Mouse (Mus musculus): ENCODE results near the gene Id3.
"Not testable (repeated sequence)": the region's sequence is repeated elsewhere in the genome, so short reads cannot be mapped to it uniquely, and the experiment has no call there.

Id3 gene

DNA sequence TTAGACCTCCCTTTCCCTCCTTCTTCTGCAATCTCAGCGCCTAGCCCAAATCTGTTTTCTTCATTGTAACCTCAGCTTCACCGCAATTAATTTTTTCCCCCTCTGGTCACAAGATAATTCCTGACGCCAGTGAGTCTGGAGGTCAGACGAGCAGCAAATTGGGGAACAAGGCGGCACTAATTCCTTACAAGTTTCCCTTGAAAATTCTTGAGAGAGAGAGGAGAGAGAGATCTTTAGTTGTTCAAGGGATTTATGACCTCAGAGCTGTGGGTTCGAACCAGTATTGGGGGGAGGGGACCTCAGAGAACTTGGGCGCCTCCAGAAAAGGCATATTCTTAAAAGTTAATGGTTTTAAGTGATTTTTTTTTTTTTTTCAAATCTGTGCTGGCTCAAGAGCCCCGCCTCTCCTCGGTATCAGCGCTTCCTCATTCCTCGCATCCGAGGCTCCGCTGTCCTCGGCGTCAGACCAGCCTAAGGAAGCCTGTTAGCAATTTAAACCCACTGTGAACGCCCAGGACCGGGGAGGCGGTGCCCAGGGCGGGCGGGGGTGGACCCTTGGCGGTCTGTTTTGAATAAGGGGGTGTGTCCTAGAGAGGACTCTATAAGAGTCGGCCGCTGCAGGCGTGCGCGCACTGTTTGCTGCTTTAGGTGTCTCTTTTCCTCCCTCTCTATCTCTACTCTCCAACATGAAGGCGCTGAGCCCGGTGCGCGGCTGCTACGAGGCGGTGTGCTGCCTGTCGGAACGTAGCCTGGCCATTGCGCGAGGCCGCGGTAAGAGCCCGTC, at the start of gene Id3:
Gene Id3, plus strand, starts transcription at position 305 of the 784 bp plus-strand sequence.
- DNase-seq (ENCODE audit: low spot score) = peak; percentile 53

DNA sequence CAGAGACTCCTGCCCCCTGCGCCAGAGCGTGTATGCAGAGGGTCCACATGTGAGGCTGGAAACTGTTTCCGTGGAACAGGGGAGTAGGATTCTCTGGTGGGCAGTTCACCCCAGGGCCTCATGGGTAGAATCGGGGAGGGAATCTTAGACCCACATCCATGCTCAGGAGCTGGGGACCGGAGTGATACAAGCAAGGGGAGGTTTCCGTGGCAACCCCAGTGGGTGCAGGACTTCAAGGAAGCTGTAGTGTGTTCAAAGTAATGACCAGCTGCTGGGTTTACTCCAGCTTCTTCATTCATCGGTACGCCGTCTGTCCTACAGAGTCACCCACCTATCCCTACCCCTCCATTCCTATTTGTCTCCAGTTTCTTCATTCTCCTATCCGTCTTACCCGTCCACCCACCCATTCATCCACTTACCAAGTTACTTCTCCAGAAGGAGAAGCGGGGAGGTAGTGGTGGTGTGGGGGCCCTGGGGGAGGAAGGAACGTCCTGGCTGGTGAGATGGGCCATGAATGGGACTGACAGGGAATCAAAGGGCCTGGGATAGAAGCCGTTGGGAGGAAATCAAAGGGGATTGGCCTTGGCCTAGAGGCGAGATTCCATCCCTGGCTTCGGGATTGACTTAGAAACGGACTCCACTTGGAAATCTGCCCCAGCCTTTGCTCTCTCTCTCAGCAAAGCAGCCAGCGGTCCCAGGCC, 48.6 kb upstream of the Id3 start:
- no peak for DNase-seq (ENCODE audit: low spot score)

DNA sequence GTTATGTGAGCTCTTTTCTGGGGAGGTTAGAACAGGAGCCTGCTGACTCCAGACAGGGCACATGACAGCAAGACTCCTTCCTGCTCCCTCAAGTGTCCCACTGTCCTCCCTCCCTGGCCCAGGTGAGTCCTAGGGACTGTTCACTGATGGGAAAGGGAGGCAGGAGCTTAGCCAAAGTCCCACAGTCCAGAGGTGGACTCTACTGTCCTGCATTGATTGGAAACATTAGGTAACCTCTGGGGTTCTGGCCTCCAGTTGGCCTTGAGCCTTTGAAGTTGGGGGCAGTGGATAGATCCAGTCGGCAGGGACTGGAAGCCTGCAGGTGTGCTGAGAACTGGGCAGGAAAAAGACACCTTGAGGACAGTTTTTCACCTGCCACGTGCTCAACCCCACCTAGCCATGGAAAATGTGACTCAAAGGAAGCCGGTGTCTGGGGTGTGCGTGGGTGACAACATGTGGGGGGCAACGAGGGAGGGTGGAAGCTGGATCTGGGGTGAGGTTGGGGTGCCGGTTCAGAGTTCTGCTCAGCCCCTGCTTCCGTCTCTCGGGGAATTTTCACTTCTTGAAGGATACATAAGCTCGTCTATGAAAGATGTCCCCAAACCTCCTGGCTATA, 47.7 kb upstream of the Id3 start:
- DNase-seq (ENCODE audit: low spot score) = no peak

DNA sequence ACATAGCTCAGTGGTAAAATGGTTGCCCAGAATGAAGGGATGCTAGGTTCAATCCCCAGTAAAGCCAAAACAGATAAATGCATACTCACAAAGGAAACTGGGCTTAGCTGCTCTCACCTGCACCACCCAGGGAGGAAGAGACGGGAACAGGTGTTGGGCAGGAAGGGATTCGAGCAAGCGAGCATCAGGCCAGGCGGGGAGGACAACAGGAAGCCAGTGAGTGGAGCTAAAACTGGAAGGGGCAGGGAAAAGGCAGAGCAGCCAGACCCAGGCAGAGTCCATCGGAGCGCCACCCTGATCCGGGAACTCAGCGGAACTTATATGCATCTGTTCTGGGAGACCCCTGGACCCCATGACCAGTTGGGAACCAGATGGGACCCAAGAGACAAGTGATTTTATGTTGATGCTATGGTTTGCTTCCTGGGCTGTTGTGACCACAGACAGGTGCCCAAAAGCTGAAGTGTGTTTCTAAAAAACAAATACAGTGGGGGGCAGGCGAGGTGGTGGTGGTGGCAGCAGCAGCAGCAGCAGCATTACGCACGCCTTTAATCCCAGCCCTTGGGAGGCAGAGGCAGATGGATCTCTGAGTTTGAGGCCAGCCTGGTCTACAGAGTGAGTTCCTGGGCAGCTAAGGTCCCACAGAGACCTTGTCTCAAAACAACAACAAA, 46.7 kb upstream of the Id3 start:
- DNase-seq (ENCODE audit: low spot score) = no peak

DNA sequence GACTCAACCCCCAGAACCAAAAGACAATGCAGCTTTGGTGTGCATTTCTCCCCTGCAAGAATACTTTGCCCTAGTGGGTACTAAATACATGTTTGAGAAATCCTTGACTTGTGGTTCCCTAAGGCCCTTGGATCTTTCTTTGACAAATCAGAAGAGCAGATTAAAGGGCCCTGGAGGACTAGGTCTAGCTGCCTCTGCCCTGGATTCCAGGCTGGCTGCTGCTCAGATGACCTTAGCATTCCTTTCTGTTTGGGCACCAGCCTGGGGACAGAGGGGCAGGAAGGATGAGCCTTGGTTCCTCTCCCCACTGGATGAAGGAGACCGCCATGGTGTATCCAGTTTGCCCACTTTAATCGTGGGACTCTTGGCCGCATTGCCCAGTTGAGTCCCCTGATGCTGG, 44.9 kb upstream of the Id3 start:
- no peak for DNase-seq (ENCODE audit: low spot score)

DNA sequence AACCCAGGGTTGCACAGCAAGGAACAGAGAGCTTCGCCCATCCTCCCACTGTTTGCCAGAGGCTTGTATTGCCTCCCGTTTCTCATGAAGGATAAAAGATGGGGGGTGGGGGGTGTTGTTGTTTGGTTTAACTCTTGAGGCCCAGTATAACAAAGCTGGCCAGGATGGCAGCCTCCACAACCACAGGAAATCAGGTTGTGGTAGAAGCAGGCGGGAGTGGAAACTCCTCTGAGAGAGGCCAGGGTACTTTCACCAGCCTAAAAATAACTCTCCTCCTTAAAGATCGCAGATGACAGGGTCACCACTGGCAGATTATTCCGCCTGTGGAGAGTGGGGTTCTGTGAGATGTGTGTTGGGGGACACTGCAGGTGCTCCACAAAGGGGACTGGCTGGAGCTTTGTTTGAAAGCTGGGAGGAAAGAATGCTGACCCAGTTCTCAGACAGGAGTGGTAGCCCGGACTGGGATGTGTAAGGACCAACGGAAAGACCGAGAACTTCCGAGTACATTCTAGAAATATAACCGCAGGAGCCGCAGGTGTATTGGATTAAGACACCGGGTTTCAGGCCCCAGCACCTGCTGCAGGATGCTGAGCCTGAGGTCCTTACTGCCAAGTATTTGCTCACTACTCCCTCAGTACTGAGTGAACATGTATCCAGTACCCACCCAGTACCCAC, 42.8 kb upstream of the Id3 start:
- no peak for DNase-seq (ENCODE audit: low spot score)

DNA sequence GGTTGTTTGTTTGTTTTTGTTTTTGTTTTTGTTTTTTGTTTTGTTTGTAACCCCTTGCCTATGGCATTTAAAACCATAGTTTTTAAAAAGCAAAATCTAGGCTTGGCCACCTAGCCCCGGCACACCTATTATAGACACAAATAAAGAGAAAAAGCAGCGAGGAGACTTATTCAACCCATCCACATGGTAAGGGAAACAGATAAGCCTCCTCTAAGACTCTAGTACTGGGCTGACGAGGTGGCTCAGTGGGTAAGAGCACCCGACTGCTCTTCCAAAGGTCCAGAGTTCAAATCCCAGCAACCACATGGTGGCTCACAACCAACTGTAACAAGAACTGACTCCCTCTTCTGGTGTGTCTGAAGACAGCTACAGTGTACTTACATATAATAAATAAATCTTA, 41.5 kb upstream of the Id3 start:
- DNase-seq (ENCODE audit: low spot score) = not testable (repeated sequence)

DNA sequence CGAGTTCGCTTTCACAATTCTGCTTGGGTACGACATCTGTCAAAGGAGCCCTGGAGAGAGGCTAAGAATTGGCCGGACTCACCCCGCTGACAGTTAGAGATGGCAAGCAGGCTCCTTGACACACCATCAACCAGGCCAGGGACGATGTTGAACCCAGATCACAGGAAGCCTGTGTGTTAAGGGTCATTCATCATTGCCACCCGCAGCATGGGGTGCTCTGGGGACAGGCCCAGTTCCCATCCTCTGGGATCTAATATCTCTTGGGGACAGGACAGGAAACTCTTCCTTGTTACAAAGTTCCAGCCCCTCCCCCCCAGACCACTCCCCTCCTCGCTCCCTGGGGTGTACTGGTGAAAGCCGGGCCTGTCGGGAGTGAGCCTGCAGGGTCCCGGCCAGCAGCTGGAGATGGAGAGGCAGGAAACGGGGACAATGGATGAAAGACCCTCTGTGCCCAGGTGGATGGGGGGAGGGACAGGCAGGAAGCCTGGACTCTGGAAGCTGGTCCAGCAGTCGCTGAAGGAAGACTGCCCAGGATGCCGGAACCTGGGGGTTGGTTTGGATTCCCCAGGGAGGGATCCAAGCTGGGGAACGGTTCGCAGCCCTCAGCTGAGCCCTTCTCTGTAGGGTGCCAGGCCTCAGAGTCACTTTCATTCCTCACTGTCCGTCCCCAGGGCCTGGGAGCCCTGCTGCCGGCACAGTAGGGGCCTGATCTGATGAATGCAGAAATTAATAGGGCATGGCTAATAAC, 38.5 kb upstream of the Id3 start:
- DNase-seq (ENCODE audit: low spot score) = no peak

DNA sequence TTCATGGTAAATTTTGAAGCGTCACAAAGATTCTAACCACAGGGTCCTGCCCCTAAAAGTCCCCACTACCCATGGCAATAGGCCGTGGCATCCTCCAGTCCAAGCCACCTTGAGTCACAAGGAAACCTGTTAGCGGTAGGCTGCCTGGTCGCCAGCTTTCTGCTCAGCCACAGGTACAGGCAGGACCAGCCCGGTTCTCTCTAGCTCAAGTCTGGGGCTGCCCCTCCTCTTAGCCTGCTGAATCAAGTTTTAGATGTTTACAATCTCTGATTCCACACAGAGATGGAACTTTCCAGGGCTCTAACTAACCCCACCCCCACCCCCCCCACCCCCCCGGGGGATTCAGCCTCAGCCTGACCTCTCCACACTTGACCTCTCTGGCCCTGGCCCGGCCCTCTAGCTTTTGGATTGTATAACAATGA, 36.4 kb upstream of the Id3 start:
- DNase-seq (ENCODE audit: low spot score) = no peak

DNA sequence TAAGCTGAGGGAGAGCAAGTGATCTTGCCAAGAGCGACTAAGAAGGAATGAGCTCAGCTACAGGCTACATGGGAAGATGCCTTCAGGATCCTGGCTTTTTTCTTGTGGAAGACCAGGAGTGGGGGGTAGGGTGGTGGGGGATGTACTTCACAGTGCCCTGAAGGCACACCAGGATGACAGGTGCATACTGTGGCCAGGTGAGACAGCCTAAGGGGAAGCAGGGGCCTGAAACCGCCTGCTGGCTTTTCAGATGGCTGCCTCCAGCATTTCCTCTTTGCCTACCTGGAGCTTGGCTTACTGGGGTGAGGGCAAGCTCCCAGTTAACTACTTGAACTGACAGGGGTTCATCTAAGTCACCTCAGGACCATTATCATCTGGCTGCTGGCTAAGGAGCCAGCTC, 34.1 kb upstream of the Id3 start:
- DNase-seq (ENCODE audit: low spot score) = no peak

DNA sequence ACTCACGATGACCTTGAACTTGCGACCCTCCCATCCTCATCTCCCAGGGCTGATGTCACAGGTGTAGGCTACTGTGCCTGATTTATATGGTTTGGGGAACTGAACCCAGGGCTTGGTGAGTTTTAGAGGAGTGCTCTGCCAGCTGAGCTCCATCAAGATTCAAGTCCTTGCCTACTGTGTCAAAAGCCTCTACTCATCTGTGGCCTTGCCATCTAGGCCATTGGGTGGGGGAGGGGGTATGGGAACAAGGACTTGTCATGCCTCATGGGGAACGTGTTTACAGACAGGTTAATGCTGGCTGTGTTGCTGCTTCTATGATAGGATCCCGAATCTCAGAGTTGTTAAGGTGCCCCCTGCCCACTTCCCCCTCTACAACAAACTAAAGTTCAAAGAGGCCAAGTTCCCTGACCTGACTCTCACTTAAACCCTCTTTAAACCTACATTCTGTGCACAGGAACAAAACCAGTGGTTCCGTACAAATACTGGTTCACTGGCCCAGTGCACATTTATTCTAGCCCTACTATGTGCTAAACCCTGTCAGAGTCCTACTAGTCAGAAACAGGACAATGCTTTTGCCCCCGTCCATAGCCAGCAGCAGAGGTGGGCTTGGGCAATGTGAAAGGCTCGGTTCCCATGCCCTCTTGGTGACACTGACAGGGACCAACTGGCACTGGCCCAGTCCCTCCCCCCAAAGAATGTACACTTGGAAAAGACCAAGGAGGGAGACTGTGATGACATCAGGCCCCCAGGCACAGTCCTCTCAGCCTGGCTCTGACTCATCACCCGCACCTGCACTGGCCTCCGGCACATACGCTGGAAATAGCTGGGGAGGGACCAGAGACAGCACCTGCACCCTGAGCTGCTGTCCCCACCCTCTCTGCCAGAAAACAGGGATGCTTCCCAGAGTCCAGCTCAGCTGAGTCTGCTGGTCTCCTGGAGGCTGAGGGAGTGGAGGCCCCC, 33.1 kb upstream of the Id3 start:
- DNase-seq (ENCODE audit: low spot score) = no peak

DNA sequence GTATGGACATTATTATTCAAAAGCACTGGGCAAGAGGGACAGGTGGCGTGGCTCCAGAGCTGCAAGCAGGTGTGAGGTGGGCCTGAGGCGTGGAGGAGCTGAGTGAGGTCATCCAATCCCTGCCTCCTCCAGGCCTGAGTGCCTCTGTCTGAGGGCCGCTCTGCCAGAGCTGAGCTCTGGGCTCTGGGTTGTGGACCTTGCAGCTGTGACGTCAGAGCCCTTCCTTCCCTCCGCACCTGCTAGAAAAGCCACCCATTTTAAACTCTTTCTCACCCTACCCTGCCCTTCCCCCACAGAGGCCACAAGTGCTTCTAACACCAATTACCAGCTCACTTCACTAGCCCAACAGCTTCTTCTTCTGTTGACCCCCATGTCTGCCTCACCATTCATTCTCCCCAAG, 31.0 kb upstream of the Id3 start:
- no peak for DNase-seq (ENCODE audit: low spot score)

DNA sequence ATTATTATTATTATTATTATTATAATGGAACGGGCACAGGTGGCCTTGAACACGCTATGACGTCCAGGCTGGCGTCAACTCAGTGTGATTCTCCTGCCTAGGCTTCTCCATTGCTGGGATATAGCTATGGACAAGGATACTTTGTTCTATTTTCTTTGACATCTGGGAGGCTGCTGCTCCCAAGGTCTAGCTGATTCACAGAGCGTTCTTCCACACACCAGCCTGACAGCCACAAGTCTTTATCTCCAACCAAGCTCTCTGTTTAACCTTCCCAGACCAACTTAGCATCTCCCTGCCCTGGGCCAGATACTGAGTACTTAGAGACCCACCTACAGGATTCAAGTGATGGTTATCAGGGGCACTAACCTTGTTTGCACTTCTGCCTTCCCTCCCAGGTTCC, 28.6 kb upstream of the Id3 start:
- no peak for DNase-seq (ENCODE audit: low spot score)

DNA sequence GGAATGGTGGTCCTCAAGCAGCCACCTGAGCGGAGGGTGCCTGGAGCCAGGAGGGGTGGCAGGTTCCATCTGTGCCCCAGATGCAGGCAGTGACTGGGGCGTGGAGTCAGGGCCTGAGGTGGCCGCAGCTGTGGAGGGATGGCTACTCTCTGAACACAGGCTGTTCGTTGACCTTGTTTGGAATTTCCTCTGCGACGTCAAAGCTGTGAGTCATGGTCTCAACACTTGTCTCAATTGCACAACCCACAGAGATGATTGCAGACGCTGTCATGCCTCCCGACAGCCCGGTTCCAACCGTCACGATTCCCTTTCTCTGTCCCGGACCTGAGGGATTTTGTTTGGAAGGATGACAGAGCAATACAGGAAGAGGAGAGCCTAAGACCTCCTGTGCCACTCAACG, 26.3 kb upstream of the Id3 start:
- DNase-seq (ENCODE audit: low spot score) = no peak

DNA sequence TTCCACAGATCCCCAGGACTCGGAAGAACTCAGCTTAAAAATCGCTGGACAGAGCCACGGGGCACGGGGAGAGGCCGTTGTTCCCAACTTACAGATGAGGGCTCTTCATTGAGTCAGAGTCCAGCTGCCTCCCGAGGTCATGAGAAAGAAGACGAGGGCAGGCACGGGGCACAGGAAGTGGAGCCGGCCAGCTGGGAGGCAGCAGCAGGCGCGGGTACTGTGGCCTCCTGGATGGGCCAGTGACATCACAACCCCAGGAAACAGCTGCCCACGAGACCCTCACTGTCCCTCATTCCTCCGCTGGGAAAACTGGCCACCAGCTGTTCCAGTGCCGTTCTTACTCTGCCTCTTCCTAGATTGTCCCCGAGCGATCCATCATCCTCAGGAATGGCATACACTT, 23.3 kb upstream of the Id3 start:
- DNase-seq (ENCODE audit: low spot score) = no peak

DNA sequence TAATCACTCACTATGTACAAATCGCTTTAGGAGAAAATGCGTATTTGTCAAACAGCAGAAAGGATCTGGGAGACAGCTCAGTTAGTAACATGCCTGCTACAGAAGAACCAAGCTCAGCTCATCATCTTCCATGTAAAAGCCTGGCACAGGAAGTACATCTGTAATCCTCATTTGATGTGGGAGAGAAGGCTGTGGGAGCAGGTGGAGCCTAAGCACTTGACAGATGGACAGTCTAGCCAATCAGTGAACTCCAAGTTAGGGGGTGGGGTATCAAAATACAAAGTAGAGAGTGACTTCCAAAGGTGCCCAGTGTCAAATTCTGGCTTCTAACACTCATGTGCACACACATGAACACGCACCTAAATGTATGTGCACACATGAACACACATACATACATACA, 22.1 kb upstream of the Id3 start:
- no peak for DNase-seq (ENCODE audit: low spot score)

DNA sequence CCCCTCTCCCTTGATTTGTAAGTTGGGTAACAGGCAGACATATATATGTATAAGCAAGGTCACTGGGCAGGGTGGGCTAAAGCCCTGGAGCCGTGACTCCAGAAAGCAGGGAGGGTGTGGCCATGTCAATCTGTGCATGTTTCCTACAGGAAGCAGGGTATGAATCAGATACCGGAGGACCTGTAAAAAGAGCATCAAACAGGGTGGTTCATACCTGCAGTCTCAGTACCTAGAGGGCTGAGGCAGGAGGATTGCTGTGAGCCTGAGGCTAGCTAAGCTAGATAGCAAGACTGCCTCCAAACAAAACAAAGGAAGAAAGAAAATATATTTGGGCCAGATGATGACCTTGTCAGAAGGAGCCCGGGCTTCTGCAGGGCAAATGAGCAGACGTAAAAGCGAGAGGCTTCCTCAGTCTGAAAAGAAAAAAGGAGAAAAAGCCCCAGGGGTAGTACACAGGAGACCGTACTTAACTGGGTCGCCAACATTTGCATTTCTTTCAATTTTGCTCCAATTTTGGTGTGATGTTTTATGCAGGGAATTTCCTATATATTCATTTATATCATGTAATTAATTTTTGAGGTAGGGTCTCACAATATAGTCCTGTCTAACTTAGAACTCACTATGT, 21.3 kb upstream of the Id3 start:
- no peak for DNase-seq (ENCODE audit: low spot score)

DNA sequence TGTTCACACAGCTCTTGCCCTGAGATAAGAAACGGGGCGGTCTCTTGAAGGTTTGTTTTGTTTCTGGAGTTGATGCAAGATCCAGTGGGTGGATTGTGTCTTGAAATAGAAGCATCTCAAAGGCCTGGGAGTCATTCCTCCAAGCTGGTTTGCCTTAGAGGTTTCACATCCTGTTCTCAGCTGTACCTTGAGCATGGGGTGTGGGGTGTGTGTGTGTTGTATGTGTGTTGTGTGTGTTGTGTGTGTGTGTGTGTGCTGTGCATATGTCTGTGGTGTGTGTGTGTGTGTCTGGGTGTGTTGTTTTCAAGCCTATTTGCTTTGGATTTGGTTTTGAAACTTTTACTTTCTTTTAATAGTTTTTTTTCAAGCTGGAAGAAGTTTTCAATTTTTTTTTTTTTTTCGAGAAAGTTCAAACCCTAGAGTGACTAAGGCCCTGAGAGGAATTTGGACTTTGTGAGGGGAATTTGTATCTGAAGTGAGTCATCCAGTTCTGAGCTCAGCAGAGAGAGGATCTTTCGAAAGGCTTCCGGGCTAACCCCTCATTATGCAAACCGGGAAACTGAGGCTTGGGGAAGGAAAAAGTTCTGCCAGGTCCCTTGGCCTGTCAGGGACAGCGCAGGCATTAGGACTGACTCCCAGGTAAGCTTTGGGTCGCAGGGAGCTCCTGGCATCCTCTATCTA, 20.0 kb upstream of the Id3 start:
- DNase-seq (ENCODE audit: low spot score) = no peak

DNA sequence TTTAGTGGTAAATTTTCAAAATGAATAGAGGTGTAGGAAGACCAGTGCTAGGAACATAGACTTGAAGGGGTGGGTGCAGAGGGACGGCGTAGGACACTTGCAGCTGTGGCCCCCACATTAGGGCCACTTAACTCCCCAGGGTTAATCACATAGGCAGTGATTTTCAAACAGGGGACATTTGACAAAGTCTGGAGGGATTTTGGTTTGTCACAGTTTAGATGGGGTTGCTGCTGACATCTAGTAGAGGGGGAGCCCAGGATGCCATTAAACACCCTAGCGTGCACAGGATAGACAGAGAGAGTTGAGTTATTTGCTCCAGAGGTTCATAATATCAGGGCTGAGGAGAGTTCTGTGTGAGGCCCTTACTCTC, 19.5 kb upstream of the Id3 start:
- no peak for DNase-seq (ENCODE audit: low spot score)

Data from c-Kit-positive CD71-positive TER-119-positive erythroid progenitor cells, embryonic 14.5 days (primary cell).